Mouse (Mus musculus): Measurements from ENCODE around the gene Ttc41.

DNA sequence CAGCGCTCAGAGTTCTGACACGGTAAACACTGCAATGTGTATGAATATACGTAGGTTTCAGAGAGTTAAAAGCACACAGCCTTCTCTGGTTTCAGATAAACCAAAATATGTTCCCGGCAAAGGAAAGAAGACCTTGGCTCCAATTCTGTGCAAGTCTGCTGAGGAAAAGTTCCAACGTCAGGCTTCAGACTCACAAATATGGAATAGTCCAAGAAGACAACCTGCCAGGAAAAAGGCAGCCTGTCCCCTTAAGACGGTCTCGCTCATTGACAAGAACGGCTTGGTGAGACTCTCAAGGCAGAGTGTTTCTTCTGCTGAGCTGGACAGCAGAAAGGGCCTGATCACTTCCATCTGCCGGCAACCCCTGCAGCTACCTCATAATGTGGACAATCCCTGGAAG lies 70.7 kb downstream of the Ttc41 start:
- TF ChIP-seq CTCF (IDR thresholded peaks at IDR 0.05; ENCODE audit: borderline replicate concordance, control insufficient read depth, extremely low read depth, insufficient read depth, low read length, poor library complexity) (no peak), POLR2A (IDR thresholded peaks at IDR 0.05; ENCODE audit: control insufficient read depth, extremely low read depth, insufficient read depth, low read length, poor library complexity) (no peak)

Data from thymus, adult 2 months (tissue).